In genomic region chr12:86188161-86188560, GRCm38 (mm10) we compare ENCODE assay signal across 8 mouse cellular contexts. TPM values are rescaled to one million over a fixed set of nuclear protein-coding genes. Genes with fewer than 3 reads are reported as not detected.
DNase-seq lines count a peak whose midpoint lies in the region; ATAC-seq and TF ChIP-seq lines count a peak whose summit lies in the region.

No protein-coding gene starts in this region.

- no peak for ATAC-seq in kidney, embryonic 15.5 days (replicated peaks; ENCODE audit: low FRiP score)

- H3K36me3 ChIP-seq in kidney, adult 2 months (ENCODE audit: control insufficient read depth, insufficient read depth, low read length) = no peaks in the 10 kb centered on the region
- no peaks in the 10 kb centered on the region for H3K36me3 ChIP-seq in kidney, embryonic 15.5 days

- no peaks in the 10 kb centered on the region for H3K27me3 ChIP-seq in kidney, adult 2 months (replicated peaks; ENCODE audit: control insufficient read depth, insufficient read depth, low read length)
- 0 out of 2 replicates have a peak, but pooled peaks cover 6% of the 10 kb centered on the region for H3K27me3 ChIP-seq in kidney, embryonic 15.5 days

- no peak overlapping the region for H3K9ac ChIP-seq in kidney, embryonic 15.5 days

- H3K4me3 ChIP-seq in kidney, adult 2 months (ENCODE audit: insufficient read depth, low read depth, low read length) = no peak overlapping the region
- H3K4me3 ChIP-seq in kidney, embryonic 15.5 days (replicated peaks) = no peak overlapping the region

- TF ChIP-seq POLR2A in kidney, adult 2 months (IDR thresholded peaks at IDR 0.05; ENCODE audit: low read depth, low read length) = no peak

- TF ChIP-seq CTCF in kidney, adult 2 months (conservative IDR thresholded peaks at IDR 0.05; ENCODE audit: insufficient read depth, insufficient read length, low read depth, low read length) = peak; percentile 46

- H3K9me3 ChIP-seq in kidney, embryonic 15.5 days (replicated peaks) = no peaks in the 10 kb centered on the region

- 81% methylated on average over 5 of the region's 5 CpGs for WGBS in kidney, adult 2 months
- 63% methylated on average over 5 of the region's 5 CpGs for WGBS in kidney, embryonic 15.5 days

- H3K27ac ChIP-seq in kidney, adult 2 months (ENCODE audit: insufficient read depth, low read depth, low read length) = no peak overlapping the region
- no peak overlapping the region for H3K27ac ChIP-seq in kidney, embryonic 15.5 days

- no peaks in the 10 kb centered on the region for H3K4me1 ChIP-seq in kidney, adult 2 months (ENCODE audit: control insufficient read depth, insufficient read depth, low read length)
- H3K4me1 ChIP-seq in kidney, embryonic 15.5 days = peaks cover 7% of the 10 kb centered on the region; the same call in 1 of the 2 replicates

- H3K4me2 ChIP-seq in kidney, embryonic 15.5 days = no peak overlapping the region

- peak; percentile 5 for DNase-seq in kidney, adult 2 months
- peak; percentile 16 for DNase-seq in 3T3-L1 (ENCODE audit: low read depth, low spot score)
- DNase-seq in B cell, adult 2 months = peak; percentile 22 to 42
- DNase-seq in embryo, embryonic 10.5 days (ENCODE audit: low spot score) = peak; percentile 62
- DNase-seq in thymus, postnatal 14 days = peak; percentile 37
- no peak for DNase-seq in heart, adult 11 months
- DNase-seq in gastrocnemius, postnatal 14 days = no peak

- intact Hi-C loops in gastrocnemius, postnatal 14 days (cut with DNase I; ENCODE audit: low total_unique reads) = no loop called here

RNA-seq across cellular contexts. Expression of gene Gpatch2l, which starts 53.5 kb away (rescaled TPM):
- polyA plus RNA-seq in kidney, adult 2 months (2012; rRNA removed) = 8.1 and 9.2 TPM in 2 replicates
- 14.6 and 15.3 TPM in 2 replicates for polyA plus RNA-seq in kidney, embryonic 15.5 days (2015; fragmentation: Nextera tagmentation; extraction: Ambion mirVana)
- total RNA-seq in gastrocnemius, postnatal 14 days (2021) = 10 to 100 TPM; 10.1 to 11.6 TPM

Comparison
In these comparisons a context has a peak if more than half of its experiments do, and no peak if none do; other contexts are left out.
1. DNase-seq: peak in kidney, adult 2 months (single experiment), 3T3-L1 (single experiment), B cell, adult 2 months (2 of 2), embryo, embryonic 10.5 days (single experiment) and thymus, postnatal 14 days (single experiment); none in heart, adult 11 months (single experiment) and gastrocnemius, postnatal 14 days (single experiment).